Mouse (Mus musculus): ENCODE data around the gene Dennd5b.

DNA sequence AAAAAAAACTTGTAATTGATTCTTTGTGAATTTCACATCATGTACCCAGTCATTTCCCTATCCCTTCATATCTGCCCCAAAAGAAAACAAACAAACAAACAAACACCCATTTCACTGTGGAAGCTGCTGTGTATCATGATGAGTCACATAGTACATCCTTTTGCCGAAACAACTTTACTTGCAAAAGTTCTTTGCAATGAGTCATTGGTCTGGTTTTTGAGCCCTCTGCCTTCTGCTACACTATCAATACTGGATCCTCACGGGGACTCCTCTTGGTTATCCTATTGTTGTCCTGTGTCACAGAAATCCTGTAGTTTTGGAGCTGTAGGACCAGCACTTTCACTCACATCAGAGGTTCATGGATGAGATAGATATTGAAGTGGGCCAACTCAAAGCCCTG is 7.4 kb upstream of the Dennd5b start:
- TF ChIP-seq POLR2A (IDR thresholded peaks at IDR 0.05; ENCODE audit: control insufficient read depth, extremely low read depth, insufficient read depth, low read length, poor library complexity) (no peak), CTCF (IDR thresholded peaks at IDR 0.05; ENCODE audit: borderline replicate concordance, control insufficient read depth, extremely low read depth, insufficient read depth, low read length, poor library complexity) (no peak)

Data from thymus, adult 2 months (tissue).